Mouse (Mus musculus) embryo, embryonic 11.5 days (tissue): ENCODE data around the gene Pbld2.
A peak's percentile ranks its signal among the peaks of the same experiment; 100 is the strongest.

Source experiments
- DNase-seq: peaks from one replicate; pipeline ENCODE4 v3.0.0-alpha.2; 2012; ENCODE audit warnings: low read depth, low spot score

Gene Pbld2

DNA sequence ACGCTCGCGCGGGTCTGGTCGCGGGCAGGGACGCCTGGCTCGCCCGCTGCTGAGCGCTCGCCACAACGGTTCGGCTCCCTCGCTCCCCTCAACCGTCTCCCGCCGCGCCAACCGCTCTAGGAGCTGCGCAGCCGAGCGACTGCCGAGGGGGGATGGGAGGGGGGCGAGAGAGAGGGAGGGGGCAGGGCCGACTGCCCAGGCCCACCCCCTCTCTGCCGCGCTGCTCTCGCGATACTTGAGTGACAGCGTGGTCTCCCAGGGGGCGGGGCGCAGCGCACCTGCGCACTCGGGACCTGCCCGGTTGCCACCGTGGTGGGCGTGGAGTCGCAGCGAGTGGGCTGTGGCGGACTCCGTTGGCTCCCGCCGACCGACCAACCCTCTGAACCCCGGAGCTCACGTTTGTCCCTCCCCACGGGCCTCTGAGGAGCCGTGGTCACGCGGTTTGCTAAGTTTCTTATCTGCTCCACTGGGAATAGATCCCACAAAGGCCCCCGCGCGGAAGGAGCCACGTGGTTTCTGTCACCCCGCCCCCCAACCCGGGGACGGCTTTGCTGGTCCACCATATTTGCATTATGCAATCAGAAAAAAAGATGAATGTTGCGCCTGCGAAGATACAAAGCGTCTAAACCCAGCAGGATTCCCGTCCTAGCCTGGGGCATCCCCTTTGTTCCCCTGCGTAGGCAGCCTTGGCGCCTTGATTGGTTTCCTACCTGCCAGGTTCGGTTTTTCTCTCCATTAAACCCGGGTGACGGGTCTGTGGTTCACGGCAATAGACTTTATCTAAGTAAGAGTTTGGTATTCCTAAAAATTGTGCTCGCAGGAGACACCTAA, at the start of gene Pbld2, which contains the start of gene Hnrnph3:
TSS of gene Pbld2 (plus strand) at position 567 of the 831 bp plus-strand sequence.
TSS of gene Hnrnph3 (minus strand) at position 469 of the 831 bp plus-strand sequence.
- peak; percentile 95 for DNase-seq

DNA sequence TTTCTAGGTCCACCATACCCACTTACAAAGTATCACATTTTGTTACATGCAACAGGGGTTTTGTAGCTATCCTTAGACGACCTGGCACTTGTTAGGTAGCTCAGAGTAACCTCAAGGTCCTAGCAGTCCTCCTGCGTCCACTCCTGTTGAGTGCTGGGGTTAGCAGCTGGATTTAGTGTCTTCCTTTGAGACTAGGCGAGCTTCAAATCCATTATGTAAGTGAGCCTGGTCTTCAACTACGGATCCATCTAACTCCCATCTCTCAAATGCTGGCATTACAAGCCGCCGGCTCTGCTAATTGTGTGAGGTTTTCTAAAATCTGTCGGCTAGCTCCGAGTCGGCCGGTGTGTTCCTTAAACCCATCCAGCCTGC, 44.5 kb upstream of the Pbld2 start:
- DNase-seq, result no peak

DNA sequence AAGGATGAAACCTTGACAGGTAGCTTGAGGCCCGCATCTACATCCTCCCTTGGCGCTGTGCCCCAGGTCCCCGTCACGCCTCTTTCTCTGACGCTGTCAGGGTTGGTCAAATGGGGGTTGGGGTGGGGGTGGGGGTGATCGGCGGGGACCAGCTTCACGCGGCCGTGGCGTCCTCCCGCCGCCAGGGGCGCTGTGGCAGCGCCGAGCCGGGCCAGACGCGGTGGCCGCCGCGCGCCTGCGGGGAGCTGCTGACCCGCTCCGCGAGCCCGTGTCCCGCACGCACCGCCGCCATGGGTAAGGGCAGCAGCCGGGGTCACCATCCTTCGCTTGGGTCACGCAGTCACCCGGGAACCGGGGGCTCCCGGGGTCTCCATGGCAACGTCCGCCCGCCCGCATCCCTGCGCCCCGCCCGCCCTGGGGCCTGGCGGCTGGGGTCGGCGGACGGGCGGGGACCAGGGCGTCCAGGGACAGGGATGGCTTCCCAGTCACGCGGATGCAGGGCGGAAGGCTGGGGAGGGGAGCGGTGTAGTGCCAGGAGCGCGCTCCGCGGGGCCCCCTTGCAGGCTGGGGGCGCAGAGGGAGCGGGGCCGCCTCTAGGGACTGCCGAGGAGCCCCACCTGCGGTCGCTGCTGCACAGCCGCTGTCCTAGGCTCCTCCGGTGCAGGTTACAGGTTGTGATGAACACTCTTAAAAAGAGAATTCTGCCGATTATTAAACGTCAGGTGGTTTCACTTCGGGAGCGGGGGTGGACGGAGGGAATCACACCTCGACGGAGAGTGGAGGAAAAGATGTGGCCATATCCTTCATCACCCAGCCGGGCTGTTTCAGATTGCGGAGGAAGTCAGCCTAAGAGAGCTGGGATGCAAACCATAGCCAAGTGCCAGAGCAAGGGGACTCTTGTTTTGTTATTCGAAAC, 43.8 kb upstream of the Pbld2 start, which contains the start of gene Rufy2:
TSS of gene Rufy2 (plus strand) at position 185 of the 916 bp plus-strand sequence.
- DNase-seq, result peak; percentile 75

DNA sequence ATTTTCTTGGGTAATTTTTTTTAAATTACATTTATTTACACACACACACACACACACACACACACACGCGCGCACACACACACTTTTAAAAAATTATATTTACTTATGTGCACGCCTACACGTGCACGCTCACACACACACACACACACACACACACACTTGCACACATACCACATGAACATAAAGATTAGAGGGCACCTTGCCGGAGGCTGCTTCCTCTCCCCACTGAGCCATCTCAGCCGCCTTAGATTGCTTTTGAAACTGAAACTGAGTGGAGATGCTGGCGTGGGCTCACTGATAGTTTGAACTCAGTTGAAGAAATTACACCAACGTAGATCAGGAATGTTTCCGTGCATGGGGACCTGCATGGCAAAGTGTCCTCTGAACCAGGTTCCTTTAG, 40.0 kb upstream of the Pbld2 start:
- DNase-seq, result no peak

DNA sequence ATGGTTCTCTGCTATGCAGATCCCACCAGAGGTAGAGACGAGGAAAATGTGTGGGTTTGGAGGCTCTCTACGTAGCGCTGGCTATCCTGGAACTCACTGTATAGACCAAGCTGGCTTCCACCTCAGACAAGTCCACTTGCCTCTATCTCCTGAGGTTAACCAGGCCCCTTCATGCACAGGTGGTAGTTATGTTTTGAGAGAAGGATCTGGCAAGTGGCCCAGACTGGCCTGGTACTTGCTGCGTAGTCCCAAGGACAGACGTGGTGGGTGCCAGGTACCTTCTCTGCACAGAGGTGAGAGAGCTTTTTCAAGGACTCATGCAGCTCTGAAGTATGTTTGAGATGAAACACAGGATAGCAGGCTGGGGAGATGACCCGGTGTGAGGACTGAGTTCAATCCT, 39.6 kb upstream of the Pbld2 start:
- DNase-seq, result no peak

DNA sequence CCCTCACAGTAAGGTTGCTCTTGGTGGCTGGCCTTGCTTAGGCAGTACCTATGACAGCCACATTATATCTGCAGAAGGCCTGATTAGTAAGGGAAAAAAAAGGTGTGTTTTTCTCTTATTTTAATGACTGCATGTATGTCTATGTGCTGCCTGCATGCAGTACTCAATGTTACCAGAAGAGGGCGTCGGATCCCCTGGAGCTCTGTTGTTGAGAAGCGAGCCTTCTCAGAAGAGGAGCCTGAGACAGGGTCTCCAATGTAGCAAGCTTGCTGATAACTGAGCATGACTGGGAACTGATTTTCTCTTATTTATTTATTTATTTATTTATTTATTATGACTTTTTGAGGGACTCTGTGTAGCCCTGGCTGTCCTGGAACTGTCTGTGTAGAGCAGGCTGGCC, 36.8 kb upstream of the Pbld2 start:
- peak; percentile 27 for DNase-seq

DNA sequence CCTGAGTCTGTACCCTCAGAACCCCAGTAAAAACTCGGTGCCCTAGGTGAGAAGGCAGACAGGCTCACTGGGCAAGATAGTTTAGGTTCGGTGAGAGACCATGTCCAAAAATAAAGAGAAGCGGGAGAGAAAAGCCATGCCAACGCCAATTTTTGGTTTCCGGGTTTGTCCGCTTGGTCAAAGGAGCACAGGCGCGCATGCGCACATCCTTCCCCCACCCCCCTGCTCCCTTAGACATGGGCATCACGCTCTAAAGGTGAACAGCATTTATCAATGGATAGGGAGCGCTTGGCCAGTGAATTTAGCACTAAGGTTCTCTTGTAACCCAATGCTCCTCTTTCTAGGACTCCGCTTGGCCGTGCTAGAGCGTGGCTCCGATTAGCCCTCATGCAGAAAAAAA, 33.5 kb upstream of the Pbld2 start:
- no peak for DNase-seq

DNA sequence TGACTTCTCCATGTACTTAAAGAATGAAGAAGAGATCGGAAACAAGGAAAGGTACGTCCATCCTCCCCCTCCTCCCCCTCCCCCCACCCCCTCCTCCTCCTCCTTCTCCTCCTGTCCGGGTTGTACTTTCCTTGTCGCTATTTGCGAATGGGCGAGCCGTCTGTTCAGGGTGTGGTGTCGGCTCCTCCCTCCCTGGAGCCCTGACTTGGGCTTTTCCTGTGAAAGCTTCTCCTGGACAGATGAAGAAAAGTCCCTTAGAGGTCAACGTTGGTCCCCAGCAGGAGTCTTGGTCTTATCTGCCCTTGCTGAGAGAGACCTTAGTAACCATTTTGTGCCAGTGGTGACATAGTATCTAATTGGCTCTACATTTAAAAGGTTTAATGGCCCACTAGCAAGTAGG, 30.1 kb upstream of the Pbld2 start:
- DNase-seq, result no peak

DNA sequence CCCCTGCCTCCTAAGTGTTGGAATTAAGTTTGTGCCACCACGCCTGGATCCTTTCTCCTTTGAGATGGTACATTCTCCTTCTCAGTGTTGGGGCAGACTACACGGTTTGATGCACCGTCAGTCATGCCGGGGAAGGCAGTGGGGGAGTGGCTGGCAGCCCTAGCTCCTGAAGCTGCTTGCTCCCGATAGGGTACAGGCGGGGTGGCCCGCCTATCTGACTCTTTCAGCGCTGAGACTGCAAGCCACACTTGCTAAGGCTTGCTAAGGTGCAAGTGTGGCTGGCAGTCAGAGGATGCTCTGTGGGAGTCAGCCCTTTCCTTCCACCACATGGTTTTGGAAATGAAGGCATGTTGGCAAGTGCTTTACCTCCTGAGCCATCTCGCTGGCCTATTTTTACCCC, 23.5 kb upstream of the Pbld2 start:
- no peak for DNase-seq

DNA sequence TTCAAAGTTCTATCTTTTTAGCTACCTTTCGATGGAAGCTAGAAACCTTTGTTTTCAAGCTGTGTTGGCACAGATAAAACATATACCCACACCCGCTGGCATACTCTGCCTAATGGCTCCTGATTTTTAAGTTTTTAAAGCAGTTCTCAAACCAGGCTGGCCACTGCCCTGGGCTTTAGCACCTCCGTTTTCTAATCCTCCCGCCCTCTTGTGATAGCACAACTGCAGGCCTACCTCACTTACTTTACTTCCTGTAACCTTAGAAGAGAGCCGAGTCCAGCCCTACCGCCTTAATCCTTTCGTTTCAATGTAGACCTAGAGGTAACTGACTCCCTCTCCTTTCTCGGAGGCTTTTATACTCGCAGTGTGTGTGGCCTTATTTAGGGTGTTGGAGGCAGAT, 20.9 kb upstream of the Pbld2 start:
- DNase-seq, result no peak

DNA sequence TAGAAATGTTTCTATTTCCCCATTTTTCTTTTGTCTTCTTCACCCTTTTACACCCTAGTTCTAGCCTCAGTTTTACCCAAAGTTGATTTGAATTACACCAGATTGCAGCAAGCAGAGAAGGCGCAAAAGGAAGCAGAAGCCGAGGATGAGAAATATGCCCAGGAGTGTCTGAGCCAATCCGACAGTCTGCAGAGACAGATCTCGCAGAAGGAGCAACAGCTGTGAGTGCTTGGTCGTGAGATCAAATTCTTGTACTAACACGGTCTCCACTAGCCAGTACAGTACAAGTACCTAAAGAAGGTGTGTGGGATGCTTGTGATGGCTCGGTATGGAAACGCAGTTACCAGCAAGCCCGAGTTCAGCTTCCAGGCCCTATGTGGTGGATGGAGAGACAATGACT, 19.6 kb upstream of the Pbld2 start:
- no peak for DNase-seq

DNA sequence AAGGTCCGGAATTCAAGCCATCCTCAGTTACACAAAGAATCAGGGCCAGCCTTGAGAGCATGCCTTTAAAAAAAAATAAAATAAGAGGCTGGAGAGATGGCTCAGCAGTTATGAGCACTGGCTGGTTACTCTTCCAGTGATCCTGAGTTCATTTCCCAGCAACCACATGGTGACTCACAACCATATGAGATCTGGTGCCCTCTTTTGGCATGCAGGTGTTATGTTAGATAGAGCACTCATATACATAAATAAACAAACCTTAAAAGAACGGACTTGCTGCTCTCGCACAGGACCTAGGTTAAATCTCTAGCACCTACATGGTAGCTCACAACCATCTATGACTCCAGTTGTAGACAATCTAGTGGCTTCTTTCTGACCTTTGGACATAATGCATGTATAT, 15.9 kb upstream of the Pbld2 start:
- DNase-seq, result no peak

DNA sequence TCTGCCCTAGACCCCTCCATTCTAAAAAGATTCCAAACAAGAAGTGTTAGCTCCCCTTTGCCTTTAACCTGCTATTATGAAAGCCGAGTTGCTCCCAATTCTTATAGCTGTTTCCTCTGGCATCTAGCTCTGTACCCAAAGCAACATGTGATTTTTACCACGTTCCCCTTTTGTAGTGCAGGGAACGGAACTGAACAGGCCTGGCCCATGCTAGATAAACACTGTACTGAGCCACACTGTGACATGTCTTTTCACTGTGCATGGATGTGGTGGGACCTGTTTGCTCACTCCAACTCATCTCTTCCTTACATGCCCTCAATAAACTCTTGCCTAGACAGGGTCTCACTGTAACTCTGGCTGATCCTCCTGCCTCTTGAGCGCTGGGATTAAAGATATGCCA, 13.8 kb upstream of the Pbld2 start:
- DNase-seq, result no peak

DNA sequence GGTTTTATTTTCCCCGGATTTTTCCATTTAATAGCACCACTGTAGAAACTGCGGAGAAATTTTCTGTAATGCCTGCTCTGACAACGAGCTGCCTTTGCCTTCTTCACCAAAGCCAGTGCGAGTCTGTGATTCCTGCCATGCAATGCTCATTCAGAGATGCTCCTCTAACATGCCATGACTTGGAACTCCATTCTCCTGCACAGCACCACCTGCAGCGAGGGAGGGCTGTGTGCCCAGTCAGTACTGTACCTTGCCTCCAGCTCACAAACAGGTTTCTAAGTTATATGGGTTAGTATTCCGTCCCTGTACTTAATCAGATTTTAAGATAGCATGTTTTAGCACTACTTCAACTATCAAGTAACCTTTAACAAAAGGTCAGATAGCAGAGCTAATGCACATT, 12.6 kb upstream of the Pbld2 start:
- no peak for DNase-seq

DNA sequence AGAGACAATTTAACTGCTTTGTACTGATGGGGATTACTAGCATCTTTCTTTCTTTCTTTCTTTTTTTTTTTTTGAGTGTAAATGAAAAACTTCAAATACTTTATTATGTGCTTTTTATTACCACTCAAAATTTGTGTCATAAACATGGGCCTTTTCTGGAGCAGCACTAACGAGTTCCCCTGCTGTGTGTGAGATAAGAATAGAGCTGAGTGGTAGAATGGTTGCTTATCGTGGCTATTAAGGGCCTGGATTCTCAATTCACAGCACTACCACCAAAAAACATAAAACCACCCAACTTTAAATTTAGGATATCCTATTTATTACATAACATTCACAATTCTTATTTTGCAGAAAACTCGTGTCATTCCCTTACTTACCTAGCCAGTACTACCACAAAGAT, 10.6 kb upstream of the Pbld2 start:
- DNase-seq, result no peak

DNA sequence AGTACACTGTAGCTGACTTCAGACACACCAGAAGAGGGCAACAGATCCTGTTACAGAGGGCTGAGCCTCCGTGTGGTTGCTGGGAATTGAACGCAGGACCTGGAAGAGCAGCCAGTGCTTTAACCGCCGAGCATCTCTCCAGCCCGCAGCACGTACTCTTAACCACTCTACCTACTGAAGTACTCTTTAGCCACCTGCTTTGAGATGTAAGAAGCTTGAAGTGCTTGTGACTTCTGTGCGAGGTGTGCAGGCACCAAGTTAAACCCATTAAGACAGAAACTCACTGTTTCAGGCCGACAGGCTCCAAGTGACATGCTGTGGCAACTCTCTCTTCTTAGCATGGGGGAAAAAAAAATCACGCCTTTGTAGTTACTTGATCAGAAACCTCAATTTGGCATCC, 9.9 kb upstream of the Pbld2 start:
- no peak for DNase-seq

DNA sequence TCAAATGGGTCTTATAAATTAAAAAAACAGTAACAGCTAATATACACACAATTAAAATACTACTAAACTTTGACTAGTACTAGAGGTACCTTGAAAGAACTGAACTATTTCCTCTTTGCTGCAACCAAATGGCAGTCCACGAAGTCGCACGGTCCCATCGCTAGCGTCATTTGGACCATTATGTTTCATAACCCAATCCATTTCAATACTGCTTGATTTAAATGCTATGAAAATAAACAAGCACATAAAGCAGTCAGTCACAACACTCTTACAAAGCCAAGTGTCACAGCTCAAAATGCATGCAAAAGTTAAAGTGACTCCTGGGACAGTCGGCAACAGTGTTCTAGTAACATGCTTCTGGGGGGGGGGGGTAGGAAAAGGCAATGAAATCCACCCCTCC, 4.8 kb upstream of the Pbld2 start:
- no peak for DNase-seq

DNA sequence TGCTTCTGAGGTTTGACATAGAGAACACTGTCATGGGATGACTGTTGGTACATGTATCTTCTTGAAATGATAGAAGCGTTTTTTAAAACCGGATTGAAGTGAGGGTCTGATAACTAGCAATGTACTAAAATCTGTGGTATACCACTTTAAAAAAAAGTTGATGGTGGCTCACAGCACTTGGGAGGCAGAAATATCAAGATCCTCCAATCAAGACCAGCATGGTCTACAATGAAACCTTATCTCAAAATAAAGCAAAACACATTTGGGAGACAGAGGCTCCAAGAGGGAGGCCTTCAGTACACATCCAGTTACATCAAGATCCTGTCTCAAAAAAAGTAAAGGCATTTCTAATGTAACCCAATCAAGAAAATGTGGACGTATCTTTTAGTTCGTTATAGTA, 2.4 kb upstream of the Pbld2 start:
- no peak for DNase-seq

DNA sequence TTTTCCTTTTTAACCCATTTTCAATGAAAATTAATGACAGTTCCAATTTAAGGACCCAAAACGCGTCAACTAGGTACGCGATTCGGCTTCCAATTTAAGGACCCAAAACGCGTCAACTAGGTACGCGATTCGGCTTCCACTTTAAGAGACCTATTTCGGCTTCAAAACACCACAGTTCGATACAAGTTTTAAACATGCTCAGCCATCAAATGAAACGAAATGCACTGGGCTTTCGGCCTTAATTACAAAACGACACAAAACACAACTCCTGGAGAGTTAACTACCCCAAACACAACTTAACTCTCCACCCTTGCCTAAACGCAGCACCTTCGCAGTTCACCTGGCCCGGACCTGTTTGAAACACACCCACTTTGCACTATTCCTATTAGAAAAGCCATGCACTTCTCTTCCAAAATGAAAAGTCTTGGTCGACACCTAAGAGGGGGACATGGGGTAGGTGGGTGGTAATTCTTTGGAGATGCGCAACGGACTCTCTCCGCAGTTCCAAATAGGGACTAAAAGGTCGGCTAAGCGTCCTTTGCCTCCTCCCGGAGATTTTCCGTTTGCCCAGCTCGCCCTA, 1.5 kb upstream of the Pbld2 start:
- no peak for DNase-seq

DNA sequence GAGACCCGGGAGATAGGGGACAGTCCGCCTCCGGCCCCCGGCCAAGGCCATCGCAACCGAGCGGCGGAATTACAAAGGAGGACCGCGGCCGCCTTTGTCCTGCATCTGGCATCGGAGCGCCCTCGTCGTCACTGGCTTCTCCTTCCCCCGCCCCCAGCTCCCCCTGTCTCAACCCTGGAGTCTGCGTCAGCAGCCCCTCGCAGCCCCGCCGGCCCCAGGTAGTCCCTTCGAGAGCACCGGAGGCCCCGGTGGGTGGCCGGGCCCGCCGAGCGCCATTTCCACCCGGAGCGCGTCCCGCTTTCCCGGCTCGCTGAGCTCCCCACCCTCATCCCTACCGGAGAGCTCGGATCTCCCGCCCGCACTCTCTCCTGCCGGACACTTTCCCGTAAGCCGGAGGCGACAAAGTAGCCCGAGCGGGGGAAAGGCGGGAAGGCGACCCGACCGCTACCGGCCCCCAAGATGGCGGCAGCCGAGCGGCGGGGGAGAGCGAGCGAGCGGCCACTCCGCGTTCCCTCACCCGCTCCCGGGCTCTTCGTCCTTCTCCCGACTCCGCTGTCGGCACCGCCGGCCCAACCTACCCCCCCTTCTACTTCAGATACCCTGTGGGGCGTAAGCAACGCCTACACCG, 880 bp upstream of the Pbld2 start:
- DNase-seq, result no peak

DNA sequence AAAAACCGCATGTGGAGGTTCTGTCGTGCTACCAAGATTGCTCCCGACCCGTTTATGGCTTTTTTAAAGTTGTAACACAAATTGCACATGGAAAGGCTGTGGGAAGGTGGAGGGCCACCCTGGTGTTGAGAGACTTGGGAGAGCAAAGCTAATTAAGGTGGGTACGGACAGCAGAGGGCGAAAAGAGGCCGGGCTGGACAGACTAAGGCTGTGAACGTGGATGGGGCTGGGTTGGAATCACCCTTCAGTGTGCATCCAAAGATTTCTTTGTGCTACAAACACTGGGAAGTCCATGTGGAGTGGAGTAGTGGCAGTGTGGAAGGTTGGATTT, 430 bp downstream of the Pbld2 start:
- DNase-seq, result no peak

DNA sequence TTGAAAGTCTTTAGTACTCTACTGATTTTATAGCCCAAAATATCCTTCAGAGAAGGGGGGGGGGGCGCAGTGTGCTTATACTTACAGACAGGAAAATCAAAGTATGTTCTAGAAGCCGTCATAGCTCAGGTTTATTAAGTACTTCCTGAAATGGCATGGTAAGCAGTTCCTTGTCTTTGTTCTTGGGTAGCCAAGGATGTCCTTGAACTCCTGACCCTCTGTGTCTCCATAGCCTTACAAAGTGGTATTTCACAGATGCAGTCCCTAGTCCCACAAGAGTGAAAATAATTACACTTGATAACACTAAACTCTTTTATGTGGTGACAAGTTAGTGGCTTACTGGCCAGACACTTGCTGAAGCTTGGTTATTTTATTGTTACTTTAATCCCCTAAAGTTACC, 901 bp downstream of the Pbld2 start:
- DNase-seq, result no peak
